Mouse (Mus musculus) forebrain, embryonic 11.5 days (tissue): ENCODE measurements around the gene Cd84. TPM values are rescaled to one million over a fixed set of nuclear protein-coding genes. Genes with fewer than 3 reads are reported as not detected.

Source experiments
- ATAC-seq: fragments of 200-750 bp; cut with Nextera tagmentation; replicated peaks from 2 replicates; pipeline ENCODE4 v1.8.0; 2017; ENCODE audit warnings: moderate TSS enrichment; ENCODE audit not compliant: low FRiP score
- DNase-seq: peaks from one replicate; pipeline ENCODE4 v3.0.0-alpha.2; 2017; ENCODE audit warnings: low spot score
- H3K27ac ChIP-seq: fragments of 300-500 bp; sonication (generic); 2 replicates; pipeline ENCODE4 v1.5.1; 2014; ENCODE audit warnings: low read depth, low read length
- H3K27me3 ChIP-seq: fragments of 300-500 bp; sonication (generic); 2 replicates; pipeline ENCODE4 v1.6.1; 2014; ENCODE audit warnings: mild to moderate bottlenecking, low read length, mixed read lengths; ENCODE audit not compliant: control insufficient read depth, insufficient read depth
- H3K36me3 ChIP-seq: fragments of 300-500 bp; sonication (generic); 2 replicates; pipeline ENCODE4 v1.6.1; 2014; ENCODE audit warnings: mild to moderate bottlenecking, low read length, moderate library complexity, mixed read lengths; ENCODE audit not compliant: control insufficient read depth, insufficient read depth
- H3K4me1 ChIP-seq: fragments of 300-500 bp; sonication (generic); replicated peaks from 2 replicates; pipeline ENCODE4 v1.6.1; 2014; ENCODE audit warnings: low read length, mixed read lengths; ENCODE audit not compliant: control insufficient read depth, insufficient read depth
- H3K4me2 ChIP-seq: fragments of 300-500 bp; sonication (generic); 2 replicates; pipeline ENCODE4 v1.6.1; 2014; ENCODE audit warnings: low read depth, mild to moderate bottlenecking, low read length, moderate library complexity, mixed read lengths; ENCODE audit not compliant: severe bottlenecking
- H3K4me3 ChIP-seq: fragments of 300-500 bp; sonication (generic); 2 replicates; pipeline ENCODE4 v1.5.1; 2014; ENCODE audit warnings: low read depth, low read length
- H3K9ac ChIP-seq: fragments of 300-500 bp; sonication (generic); 2 replicates; pipeline ENCODE4 v1.6.1; 2014; ENCODE audit warnings: low read length
- H3K9me3 ChIP-seq: fragments of 300-500 bp; sonication (generic); 2 replicates; pipeline ENCODE4 v1.6.1; 2016; ENCODE audit warnings: low read length, mixed read lengths; ENCODE audit not compliant: control insufficient read depth
- WGBS: fragments of 180-500 bp; shearing (Covaris S2); extraction: QIAGEN DNeasy Blood & Tissue Kit; methylation state at CpG from one replicate; pipeline ENCODE4 v1.1.7; 2014; 5-methylcytosine and 5-hydroxymethylcytosine counted together
- polyA plus RNA-seq: library from polyadenylated mRNA; unstranded; fragments of >200 nt; fragmentation: Nextera tagmentation; extraction: Ambion mirVana; gene quantifications from 2 replicates; pipeline ENCODE4 v1.2.1, GENCODE M21; 2014

Gene Cd84
- polyA plus RNA-seq, 1 experiment from 2014 or later: 0.87 TPM

DNA sequence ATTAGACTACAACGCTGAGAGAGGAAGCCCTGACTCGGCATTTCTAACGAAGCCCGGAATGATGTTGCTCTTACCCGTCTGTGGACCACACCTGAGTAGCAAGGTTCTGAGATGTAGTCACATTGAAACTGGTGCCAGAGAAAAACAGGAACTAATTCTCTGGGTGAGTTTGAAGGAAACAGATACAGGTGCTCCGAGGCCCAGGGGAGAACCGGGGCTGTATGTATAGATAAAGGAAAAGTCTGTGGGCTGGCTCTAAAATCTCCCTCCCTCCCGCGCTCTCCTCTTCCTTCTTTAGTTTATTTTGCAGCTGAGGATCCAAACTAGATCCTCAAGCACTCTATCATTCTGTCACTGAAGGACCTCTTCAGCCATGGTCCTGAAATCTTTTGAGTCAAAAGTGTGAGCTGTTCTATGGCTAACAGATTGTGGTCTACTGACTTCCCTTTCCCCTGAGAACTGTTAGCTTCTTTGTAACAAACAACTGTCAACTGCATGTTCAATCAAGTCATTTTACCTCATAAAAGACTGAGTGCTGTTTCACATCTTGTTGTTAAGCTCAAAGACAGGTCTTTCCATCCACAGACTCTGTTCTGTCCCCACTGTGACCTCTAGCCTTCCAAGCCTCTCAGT, 81.6 kb downstream of the Cd84 start:
- Histone ChIP-seq H3K4me1 (no peaks in the 10 kb centered on the region), H3K27me3 (no peaks in the 10 kb centered on the region), H3K9me3 (no peaks in the 10 kb centered on the region), H3K4me2 (no peak overlapping the region), H3K4me3 (no peak overlapping the region), H3K9ac (no peak overlapping the region), H3K27ac (no peak overlapping the region), H3K36me3 (no peaks in the 10 kb centered on the region)
- 88% methylated on average over 9 of the region's 9 CpGs for WGBS
- DNase-seq (no peak), ATAC-seq (no peak)

DNA sequence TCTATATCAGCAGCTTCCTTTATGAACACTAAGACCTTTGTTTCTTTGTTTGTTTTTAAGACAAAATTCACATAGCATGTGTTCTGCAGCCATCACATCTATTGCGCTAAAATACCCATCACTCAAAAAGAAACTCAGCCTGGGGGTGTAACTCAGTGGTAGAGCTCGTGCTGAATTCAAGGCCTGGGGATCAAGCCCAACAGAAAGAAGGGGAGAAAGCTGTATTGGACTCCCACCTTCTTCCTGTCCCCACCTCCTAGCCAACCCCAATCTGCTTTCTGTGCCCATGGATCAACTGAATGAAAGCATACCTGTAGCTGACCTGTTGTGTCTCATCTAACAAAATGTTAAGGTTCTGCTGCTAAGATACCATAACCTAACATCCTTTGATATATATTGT, 82.1 kb downstream of the Cd84 start:
- Histone ChIP-seq H3K4me3 (no peak overlapping the region), H3K27me3 (no peaks in the 10 kb centered on the region), H3K4me2 (no peak overlapping the region), H3K9ac (no peak overlapping the region), H3K27ac (no peak overlapping the region), H3K4me1 (no peaks in the 10 kb centered on the region), H3K36me3 (no peaks in the 10 kb centered on the region), H3K9me3 (no peaks in the 10 kb centered on the region)
- DNase-seq (no peak), ATAC-seq (no peak)
- WGBS: 90% methylated on average over 2 of the region's 2 CpGs

DNA sequence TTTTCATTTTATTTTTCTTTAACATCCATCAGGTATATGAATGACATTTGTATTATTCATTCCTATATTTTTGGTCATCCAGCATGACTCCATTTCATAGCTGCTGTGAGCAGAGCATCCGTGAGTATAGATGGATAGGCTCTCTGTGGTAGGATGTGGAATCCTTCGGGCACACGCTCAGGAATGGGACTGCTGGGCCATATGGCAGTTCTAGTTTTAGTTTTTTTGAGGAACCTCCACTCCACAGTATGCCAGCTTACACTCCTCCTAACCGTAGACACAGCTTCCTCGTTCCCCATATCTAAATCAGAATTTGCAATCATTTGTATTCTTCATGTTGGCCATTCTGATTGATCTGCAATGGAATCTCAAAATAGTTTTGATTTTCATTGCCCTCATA, 83.3 kb downstream of the Cd84 start:
- Histone ChIP-seq H3K27me3 (no peaks in the 10 kb centered on the region), H3K36me3 (no peaks in the 10 kb centered on the region), H3K9ac (no peak overlapping the region), H3K27ac (no peak overlapping the region), H3K4me2 (no peak overlapping the region), H3K4me1 (no peaks in the 10 kb centered on the region), H3K4me3 (no peak overlapping the region), H3K9me3 (no peaks in the 10 kb centered on the region)
- DNase-seq: no peak
- 94% methylated on average over 5 of the region's 5 CpGs for WGBS
- no peak for ATAC-seq

DNA sequence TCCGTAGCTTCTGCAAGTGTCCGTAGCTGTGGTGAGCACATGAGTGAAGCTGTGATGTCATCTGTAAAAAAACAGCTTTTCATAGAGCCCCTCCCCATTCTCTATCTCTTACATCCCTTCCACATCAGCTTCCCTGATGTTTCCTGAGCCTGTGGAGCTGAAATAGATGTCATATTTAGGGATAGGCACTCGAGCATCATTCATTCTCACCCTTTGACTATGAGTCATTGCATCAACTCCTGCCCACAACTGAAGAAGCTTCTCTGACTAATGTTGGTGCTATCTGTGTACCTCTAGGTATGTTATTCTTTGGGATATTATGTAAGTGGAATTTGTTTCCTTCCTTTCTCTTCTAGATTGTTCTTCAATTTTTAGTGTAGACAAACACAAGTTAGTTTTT, 85.4 kb downstream of the Cd84 start:
- no peaks in the 10 kb centered on the region for H3K4me1 ChIP-seq
- no peak overlapping the region for H3K27ac ChIP-seq
- H3K36me3 ChIP-seq: no peaks in the 10 kb centered on the region
- H3K4me2 ChIP-seq: no peak overlapping the region
- H3K27me3 ChIP-seq: no peaks in the 10 kb centered on the region
- WGBS: 82% methylated on average over 3 of the region's 3 CpGs
- no peak overlapping the region for H3K9ac ChIP-seq
- H3K4me3 ChIP-seq: no peak overlapping the region
- H3K9me3 ChIP-seq: no peaks in the 10 kb centered on the region
- ATAC-seq (no peak), DNase-seq (no peak)

DNA sequence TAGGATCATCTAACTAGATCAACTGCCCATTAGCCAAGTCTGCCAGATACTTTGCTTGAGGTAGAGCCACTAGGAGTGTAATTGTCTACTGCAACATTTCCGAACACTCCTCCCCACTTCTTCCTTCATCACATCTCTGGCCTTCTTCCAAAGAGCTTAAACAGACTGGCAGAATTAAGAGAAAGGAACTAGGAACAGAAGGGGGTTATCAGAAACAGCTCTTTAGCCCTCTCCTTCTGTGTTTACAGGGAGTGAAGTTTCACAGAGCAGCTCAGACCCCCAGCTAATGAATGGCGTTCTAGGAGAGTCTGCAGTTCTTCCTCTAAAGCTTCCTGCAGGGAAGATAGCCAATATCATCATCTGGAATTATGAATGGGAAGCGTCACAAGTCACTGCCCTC, 94.4 kb downstream of the Cd84 start:
- no peaks in the 10 kb centered on the region for H3K4me1 ChIP-seq
- no peaks in the 10 kb centered on the region for H3K27me3 ChIP-seq
- ATAC-seq (no peak), DNase-seq (no peak)
- no peaks in the 10 kb centered on the region for H3K36me3 ChIP-seq
- no peak overlapping the region for H3K4me2 ChIP-seq
- WGBS: 77% methylated on average over 3 of the region's 3 CpGs
- no peak overlapping the region for H3K27ac ChIP-seq
- no peak overlapping the region for H3K4me3 ChIP-seq
- no peak overlapping the region for H3K9ac ChIP-seq
- no peaks in the 10 kb centered on the region for H3K9me3 ChIP-seq

DNA sequence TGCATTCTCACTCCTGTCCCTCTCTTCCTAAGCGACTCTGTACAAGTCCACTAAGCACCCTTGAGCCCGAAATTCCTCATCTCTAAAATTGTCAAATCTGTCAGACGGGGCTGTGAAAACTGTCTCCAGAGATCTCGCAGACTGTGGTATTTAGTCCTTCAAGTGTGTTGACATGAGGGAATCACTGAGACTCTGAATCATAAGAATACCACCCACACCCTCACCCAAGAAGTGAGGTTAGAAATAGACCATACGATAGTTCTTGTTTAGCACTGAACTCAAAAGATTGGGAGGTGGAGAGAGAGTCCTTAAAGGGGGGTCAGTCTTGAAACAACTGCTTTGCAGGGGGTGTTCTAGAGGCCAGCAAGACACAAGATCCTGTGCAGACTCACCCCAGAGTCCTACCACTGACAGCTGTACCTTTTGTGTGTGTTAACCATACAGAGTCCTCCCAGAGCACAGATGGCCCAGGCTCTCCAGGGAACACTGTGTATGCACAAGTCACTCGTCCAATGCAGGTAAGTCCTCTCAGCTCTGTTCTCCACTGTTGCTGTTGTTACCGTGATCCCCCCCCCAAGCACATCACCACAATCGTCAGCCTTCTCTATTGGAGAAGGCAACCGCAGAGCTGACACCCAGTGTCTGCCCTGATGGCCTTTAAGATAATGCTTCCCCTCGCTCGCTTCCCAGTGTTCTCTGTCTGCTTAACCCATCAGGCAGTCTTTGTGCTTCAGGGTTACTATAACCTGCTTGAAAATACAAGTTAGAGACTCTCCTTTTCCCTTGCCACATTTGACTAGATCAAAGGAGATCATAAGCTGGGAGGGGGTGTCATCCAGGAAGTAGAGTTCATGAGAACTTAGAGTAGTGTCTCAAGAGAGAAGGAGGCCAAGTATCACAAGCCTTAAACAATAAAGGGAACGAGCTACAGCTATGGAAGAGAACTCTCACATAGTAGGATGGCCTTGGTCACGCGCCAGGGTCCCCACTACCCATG, 99.8 kb downstream of the Cd84 start:
- 85% methylated on average over 14 of the region's 14 CpGs for WGBS
- Histone ChIP-seq H3K4me3 (no peak overlapping the region), H3K4me1 (no peaks in the 10 kb centered on the region), H3K4me2 (no peak overlapping the region), H3K9me3 (no peaks in the 10 kb centered on the region), H3K36me3 (no peaks in the 10 kb centered on the region), H3K27ac (no peak overlapping the region), H3K9ac (no peak overlapping the region), H3K27me3 (no peaks in the 10 kb centered on the region)
- no peak for DNase-seq
- no peak for ATAC-seq

Other genes with a start within 250 kb of the Cd84 start
- not detected in 2 replicates for gene Ly9, start 232.3 kb upstream of the Cd84 start, polyA plus RNA-seq
- gene Slamf7, start 186.7 kb upstream of the Cd84 start, polyA plus RNA-seq: not detected in 2 replicates
- not detected in 2 replicates for gene Cd48, start 157.7 kb upstream of the Cd84 start, polyA plus RNA-seq
- gene Slamf1, start 72.6 kb upstream of the Cd84 start, polyA plus RNA-seq: 0.27 and 0.35 TPM in 2 replicates
- not detected in 2 replicates for gene Gm10521, start 56.0 kb downstream of the Cd84 start, polyA plus RNA-seq
- 0.11 TPM in 1 of 2 replicates, not detected in the other for gene Slamf6, start 77.8 kb downstream of the Cd84 start, polyA plus RNA-seq
- 47.0 and 49.3 TPM in 2 replicates for gene Vangl2, start 188.7 kb downstream of the Cd84 start, polyA plus RNA-seq
- gene Nhlh1, start 217.9 kb downstream of the Cd84 start, polyA plus RNA-seq: 6.0 and 7.6 TPM in 2 replicates
- gene Copa, start 242.8 kb downstream of the Cd84 start, polyA plus RNA-seq: 182 and 187 TPM in 2 replicates
- gene Ncstn, start 243.1 kb downstream of the Cd84 start, polyA plus RNA-seq: 107 and 117 TPM in 2 replicates